Mouse (Mus musculus): ENCODE measurements around the gene Zfp213. TPM values are rescaled to one million over a fixed set of nuclear protein-coding genes. Genes with fewer than 3 reads are reported as not detected.
A peak's percentile ranks its signal among the peaks of the same experiment; 100 is the strongest.
"Not testable (repeated sequence)": the region's sequence is repeated elsewhere in the genome, so short reads cannot be mapped to it uniquely, and the experiment has no call there.

The Zfp213 gene
- total RNA-seq, 1 experiment from 2014 or later = 5.1 TPM

- not testable (repeated sequence) for ATAC-seq (ENCODE audit: extremely low read depth, insufficient number of reproducible peaks, low FRiP score, poor library complexity, severe bottlenecking)
Observed at GRCm38 (mm10) chr17:23531408-23531807, 32.6 kb downstream of the Zfp213 start.

GRCm38 (mm10) chr17:23522941-23523732, 40.9 kb downstream of the Zfp213 start:
- ATAC-seq (ENCODE audit: extremely low read depth, insufficient number of reproducible peaks, low FRiP score, poor library complexity, severe bottlenecking) = not testable (repeated sequence)

DNA sequence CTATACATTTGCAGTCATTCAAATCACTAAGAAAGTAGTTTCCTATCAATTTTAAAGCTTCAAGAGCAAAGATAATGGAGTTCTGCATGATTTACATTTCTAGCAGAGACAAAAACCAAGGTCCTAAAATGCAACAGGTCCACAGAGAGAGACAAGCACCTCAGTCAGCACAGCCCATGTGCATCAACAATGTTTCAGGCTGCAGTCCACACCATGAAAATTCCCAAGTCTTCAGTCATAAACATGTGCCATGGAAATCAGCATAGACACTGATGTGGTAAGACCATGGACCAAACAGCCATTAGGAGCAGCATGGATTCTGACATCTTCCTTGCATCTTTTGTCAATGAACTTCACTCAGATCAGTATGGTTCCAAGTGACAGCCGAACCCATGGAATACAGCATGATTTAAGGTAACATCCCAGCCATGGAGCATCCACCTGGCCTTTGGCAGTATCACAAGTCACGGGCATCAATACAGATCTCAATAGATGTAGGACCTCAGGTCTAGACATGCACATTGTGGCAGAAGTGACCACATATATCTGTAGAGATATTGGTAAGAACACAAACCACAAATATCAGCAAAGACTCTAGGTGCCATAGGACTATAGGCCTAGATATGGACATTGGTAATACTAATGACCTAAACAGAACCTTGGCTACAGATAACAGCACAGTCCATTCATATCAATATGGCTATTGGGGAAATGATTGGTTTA, 45.2 kb downstream of the Zfp213 start:
- ATAC-seq (ENCODE audit: extremely low read depth, insufficient number of reproducible peaks, low FRiP score, poor library complexity, severe bottlenecking) = peak; percentile 33; the same call in 1 of the 2 replicates

Other genes with a start within 250 kb of the Zfp213 start
- not detected in 2 replicates for gene Vmn2r115, start 220.5 kb downstream of the Zfp213 start, total RNA-seq (2017)
- not detected in 2 replicates for gene Vmn2r116, start 179.6 kb downstream of the Zfp213 start, total RNA-seq (2017)
- gene Vmn2r117, start 84.5 kb downstream of the Zfp213 start, total RNA-seq (2017) = 0.12 TPM in 1 of 2 replicates, not detected in the other
- gene Zfp13, start 35.2 kb upstream of the Zfp213 start, total RNA-seq (2017) = not detected in 2 replicates
- not detected in 2 replicates for gene Zscan10, start 36.6 kb upstream of the Zfp213 start, total RNA-seq (2017)
- 11.4 and 14.9 TPM in 2 replicates for gene Mmp25, start 81.0 kb upstream of the Zfp213 start, total RNA-seq (2017)
- 0.37 TPM in 1 of 2 replicates, not detected in the other for gene Bicdl2, start 96.3 kb upstream of the Zfp213 start, total RNA-seq (2017)
- gene Hcfc1r1, start 109.4 kb upstream of the Zfp213 start, total RNA-seq (2017) = 21.9 and 32.2 TPM in 2 replicates
- gene Thoc6, start 109.6 kb upstream of the Zfp213 start, total RNA-seq (2017) = 15.2 and 16.0 TPM in 2 replicates
- 10.5 and 13.4 TPM in 2 replicates for gene Tnfrsf12a, start 113.2 kb upstream of the Zfp213 start, total RNA-seq (2017)
- gene Cldn6, start 115.0 kb upstream of the Zfp213 start, total RNA-seq (2017) = not detected in 2 replicates
- gene Cldn9, start 119.8 kb upstream of the Zfp213 start, total RNA-seq (2017) = not detected in 2 replicates
- gene 1520401A03Rik, start 158.5 kb upstream of the Zfp213 start, total RNA-seq (2017) = not detected in 2 replicates
- 6.5 and 8.0 TPM in 2 replicates for gene Pkmyt1, start 162.1 kb upstream of the Zfp213 start, total RNA-seq (2017)
- gene Paqr4, start 176.6 kb upstream of the Zfp213 start, total RNA-seq (2017) = 0.70 TPM in 1 of 2 replicates, not detected in the other
- 0.23 TPM in 1 of 2 replicates, not detected in the other for gene Kremen2, start 181.6 kb upstream of the Zfp213 start, total RNA-seq (2017)
- gene Flywch1, start 207.4 kb upstream of the Zfp213 start, total RNA-seq (2017) = 16.8 and 18.3 TPM in 2 replicates
- not detected in 2 replicates for gene Flywch2, start 221.8 kb upstream of the Zfp213 start, total RNA-seq (2017)
- gene Srrm2, start 226.3 kb upstream of the Zfp213 start, total RNA-seq (2017) = 281 and 303 TPM in 2 replicates

Data from neutrophil, adult 5-6 weeks (primary cell).